Mouse (Mus musculus): ENCODE data around the gene Mall.

DNA sequence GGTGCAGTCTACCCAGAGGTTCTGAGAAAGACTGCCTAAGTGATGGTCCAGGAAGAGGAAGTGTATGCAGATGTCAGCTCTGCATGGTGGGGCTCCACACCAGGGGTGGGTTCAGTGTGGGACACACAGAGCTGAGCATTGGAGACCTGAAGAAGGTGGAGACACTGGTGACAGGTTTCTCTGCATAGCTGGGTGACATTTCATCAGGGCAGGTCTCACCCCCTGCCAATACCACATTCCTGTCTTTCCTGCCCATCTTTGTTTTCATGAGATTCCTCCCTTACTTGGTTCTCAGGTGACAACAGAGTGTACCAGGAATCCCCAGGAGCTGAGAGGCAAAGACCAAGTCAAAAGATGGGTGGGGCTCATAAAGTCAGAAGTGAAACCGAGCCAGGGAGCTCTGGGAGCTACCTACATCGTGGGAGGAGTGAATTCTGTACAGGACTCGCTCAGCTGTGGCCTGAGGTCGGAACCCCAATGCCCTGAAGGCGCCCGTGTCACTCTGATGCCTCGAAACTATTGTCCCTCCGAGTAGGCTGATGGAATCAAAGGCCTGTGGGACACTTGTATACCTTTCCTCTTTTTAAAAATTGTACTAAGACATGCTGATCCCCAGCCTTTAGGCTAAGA lies 10.8 kb downstream of the Mall start:
- no peak for TF ChIP-seq CTCF (IDR thresholded peaks at IDR 0.05; ENCODE audit: borderline replicate concordance, insufficient read depth, low read depth, low read length)
- no peak for TF ChIP-seq POLR2A (IDR thresholded peaks at IDR 0.05; ENCODE audit: borderline replicate concordance, insufficient read depth, low read length)

Measured in cerebellum, adult 2 months (tissue).